Mouse (Mus musculus) bone marrow, adult 2 months (tissue): ENCODE measurements at regions not wholly inside any gene's neighbourhood (a gene's known extent, or its start where the extent isn't known, plus 50 kb on each side); places are given as distances from the start of the nearest gene placed in this dataset.

Experiments
- CTCF ChIP-seq: fragments of 200-500 bp; IDR thresholded peaks from 2 replicates; pipeline ENCODE4 v1.5.1; 2011; ENCODE audit warnings: low read length, control low read depth; ENCODE audit not compliant: control insufficient read depth, insufficient read depth
- POLR2A ChIP-seq: fragments of 200-500 bp; IDR thresholded peaks from 2 replicates; pipeline ENCODE4 v1.6.1; 2011; ENCODE audit warnings: low read depth, mild to moderate bottlenecking, control low read depth, low read length, borderline replicate concordance; ENCODE audit not compliant: control insufficient read depth

DNA sequence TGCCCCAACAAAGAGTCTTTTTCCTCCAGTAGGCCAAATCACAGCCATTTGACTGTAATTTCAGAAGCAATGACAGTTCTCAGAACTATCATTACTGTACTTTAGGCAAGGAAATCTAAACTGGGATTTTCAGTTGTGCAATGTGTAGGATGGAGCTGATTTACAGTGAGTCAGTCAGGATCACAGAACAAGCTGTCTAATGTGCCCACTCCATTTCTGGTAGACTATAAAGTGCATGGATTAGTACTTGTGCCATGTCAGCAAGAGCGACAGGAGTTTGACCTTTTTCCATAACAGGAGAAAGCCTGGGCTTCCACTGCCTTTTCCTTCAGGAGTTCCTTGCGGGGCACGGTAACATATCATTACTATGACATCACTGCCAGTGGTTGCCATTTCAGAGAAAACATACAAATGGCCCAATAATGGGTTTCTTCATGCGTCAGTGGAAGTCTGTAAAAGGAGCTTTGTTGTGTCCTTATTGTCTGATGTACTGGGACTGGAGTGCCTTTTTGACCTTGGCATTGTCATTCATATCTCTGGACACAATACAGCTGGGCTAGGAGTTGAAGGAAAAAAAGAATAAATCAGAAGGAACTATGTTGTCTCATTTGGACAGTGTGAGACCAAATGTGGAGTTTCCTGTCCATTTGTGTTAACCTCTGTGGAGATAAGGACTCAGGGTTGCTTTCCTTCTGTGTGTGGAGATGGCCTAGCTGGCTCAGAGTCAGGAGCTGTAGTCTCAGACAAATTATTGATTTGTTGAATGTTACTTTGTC lies 271.5 kb upstream of the BC052040 start:
- TF ChIP-seq CTCF: no peak
- TF ChIP-seq POLR2A: no peak
